Mouse (Mus musculus) liver, embryonic 13.5 days (tissue): ENCODE results near the gene Cgnl1. TPM values are rescaled to one million over a fixed set of nuclear protein-coding genes. Genes with fewer than 3 reads are reported as not detected.
A peak's percentile ranks its signal among the peaks of the same experiment; 100 is the strongest.

Experiments used
- ATAC-seq: fragments of 200-750 bp; cut with Nextera tagmentation; 2 replicates; pipeline ENCODE4 v1.8.0; 2017; ENCODE audit warnings: low read depth, mild to moderate bottlenecking, moderate number of reproducible peaks, moderate library complexity
- DNase-seq: peaks from one replicate; pipeline ENCODE4 v3.0.0; 2022
- H3K27ac ChIP-seq: fragments of 300-500 bp; sonication (generic); 2 replicates; pipeline ENCODE4 v1.5.1; 2015; ENCODE audit warnings: moderate library complexity, mild to moderate bottlenecking, inconsistent platforms
- H3K27me3 ChIP-seq: fragments of 300-500 bp; sonication (generic); 2 replicates; pipeline ENCODE4 v1.6.1; 2015; ENCODE audit warnings: mild to moderate bottlenecking, inconsistent platforms
- H3K36me3 ChIP-seq: fragments of 300-500 bp; sonication (generic); 2 replicates; pipeline ENCODE4 v1.6.1; 2015; ENCODE audit warnings: mild to moderate bottlenecking, inconsistent platforms
- H3K4me1 ChIP-seq: fragments of 300-500 bp; sonication (generic); replicated peaks from 2 replicates; pipeline ENCODE4 v1.6.1; 2015; ENCODE audit warnings: inconsistent platforms
- H3K4me2 ChIP-seq: fragments of 300-500 bp; sonication (generic); 2 replicates; pipeline ENCODE4 v1.6.1; 2015; ENCODE audit warnings: inconsistent platforms, mild to moderate bottlenecking, moderate library complexity
- H3K4me3 ChIP-seq: fragments of 300-500 bp; sonication (generic); replicated peaks from 2 replicates; pipeline ENCODE4 v1.5.1; 2015; ENCODE audit warnings: mild to moderate bottlenecking, inconsistent platforms
- H3K9ac ChIP-seq: fragments of 300-500 bp; sonication (generic); 2 replicates; pipeline ENCODE4 v1.6.1; 2015; ENCODE audit warnings: mild to moderate bottlenecking, inconsistent platforms
- H3K9me3 ChIP-seq: fragments of 300-500 bp; sonication (generic); replicated peaks from 2 replicates; pipeline ENCODE4 v1.6.1; 2016; ENCODE audit warnings: inconsistent platforms
- WGBS: fragments of 180-500 bp; shearing (Covaris S2); methylation state at CpG from one replicate; pipeline ENCODE4 v1.1.7; 2015; ENCODE audit not compliant: insufficient replicate concordance; 5-methylcytosine and 5-hydroxymethylcytosine counted together
- polyA plus RNA-seq: library from polyadenylated mRNA; unstranded; fragments of >200 nt; fragmentation: Nextera tagmentation; extraction: Ambion mirVana; gene quantifications from 2 replicates; pipeline ENCODE4 v1.2.1, GENCODE M21; 2015

Gene Cgnl1
- polyA plus RNA-seq, 1 experiment from 2014 or later: 1.9 TPM

DNA sequence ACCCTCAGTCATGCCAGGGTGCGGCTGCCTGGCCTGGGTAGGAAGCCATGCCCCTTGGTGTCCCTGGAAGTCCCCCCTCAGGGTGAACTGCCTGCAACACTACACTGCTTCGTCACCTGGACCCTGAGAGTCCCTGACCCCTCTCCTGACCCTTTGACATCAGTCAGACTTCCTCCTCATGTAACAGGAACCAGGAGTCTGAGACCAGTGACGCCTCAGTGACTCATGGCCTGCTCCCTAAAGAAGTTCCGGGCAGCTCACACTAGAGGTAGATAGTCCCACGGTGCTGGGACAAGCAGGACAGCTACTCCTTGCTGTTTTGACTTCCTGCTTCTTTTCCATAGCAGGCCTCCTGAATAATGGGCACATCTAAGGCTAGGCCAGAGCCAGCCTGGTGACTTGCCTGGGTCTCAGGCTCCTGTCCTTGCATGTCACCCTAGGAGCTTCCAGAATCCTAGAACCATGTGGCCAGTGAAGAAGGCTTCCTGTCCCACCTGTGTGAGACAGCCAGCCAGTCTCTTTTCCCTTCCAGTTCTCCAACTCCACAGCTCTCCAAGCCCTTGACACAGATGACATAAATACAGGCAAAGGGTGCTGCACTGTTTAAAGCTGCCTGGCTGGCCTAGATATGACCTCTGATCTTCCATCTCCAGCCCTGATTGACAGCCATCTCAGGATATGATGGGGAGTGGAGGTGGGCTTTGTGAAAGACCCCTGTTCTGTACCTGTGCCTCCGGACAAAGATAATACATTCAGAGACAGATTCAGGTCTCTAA, 34.4 kb upstream of the Cgnl1 start:
- no peak overlapping the region for H3K4me3 ChIP-seq
- no peak overlapping the region for H3K4me2 ChIP-seq
- no peak overlapping the region for H3K9ac ChIP-seq
- peaks cover 6% of the 10 kb centered on the region; the same call in 1 of the 2 replicates for H3K27me3 ChIP-seq
- no peak overlapping the region for H3K27ac ChIP-seq
- no peaks in the 10 kb centered on the region for H3K4me1 ChIP-seq
- ATAC-seq (no peak), DNase-seq (no peak)
- WGBS: 58% methylated on average over 6 of the region's 6 CpGs
- no peaks in the 10 kb centered on the region for H3K36me3 ChIP-seq
- H3K9me3 ChIP-seq: no peaks in the 10 kb centered on the region

DNA sequence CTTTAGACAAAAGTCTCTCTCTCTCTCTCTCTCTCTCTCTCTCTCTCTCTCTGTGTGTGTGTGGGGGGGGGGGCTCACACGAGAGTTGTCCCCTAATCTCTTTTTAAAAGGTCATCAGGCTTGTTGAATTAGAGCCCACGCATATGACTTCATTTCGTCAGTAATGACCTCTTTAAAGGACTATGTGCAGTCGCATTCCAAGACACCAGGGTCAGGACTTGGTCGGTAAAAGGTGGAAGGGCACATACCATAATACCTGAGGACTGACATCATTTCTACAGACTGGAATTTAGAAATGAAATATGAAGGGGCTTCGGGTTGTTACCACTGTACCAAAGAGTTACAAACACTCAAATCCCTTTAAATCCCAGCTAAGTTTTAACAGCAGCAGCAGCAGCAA, 32.7 kb upstream of the Cgnl1 start:
- Histone ChIP-seq H3K27me3 (peaks cover 6% of the 10 kb centered on the region; the same call in 1 of the 2 replicates), H3K4me3 (no peak overlapping the region), H3K27ac (no peak overlapping the region), H3K4me2 (no peak overlapping the region), H3K4me1 (no peaks in the 10 kb centered on the region), H3K9ac (no peak overlapping the region), H3K36me3 (no peaks in the 10 kb centered on the region), H3K9me3 (no peaks in the 10 kb centered on the region)
- ATAC-seq: no peak
- 42% methylated on average over 6 of the region's 6 CpGs for WGBS
- no peak for DNase-seq

DNA sequence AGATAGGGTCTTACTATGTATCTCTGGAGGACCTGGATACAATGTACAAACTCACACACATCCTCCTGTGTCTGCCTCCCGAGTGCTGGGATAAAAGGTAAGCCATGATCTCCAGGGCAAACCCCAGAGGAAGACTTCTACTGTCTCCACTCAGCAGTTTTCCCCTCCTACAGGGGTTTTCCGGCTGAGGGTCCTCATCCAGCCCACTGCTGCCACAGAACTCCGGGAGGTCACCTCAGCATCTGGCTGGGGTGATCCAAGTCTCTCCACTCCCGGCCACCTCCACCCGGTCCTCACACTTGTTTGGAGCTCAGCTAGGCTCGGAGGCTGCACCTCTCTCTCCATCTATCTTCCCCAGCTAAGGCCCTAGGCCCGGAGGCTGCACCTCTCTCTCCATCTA, 31.9 kb upstream of the Cgnl1 start:
- Histone ChIP-seq H3K36me3 (no peaks in the 10 kb centered on the region), H3K4me1 (no peaks in the 10 kb centered on the region), H3K4me2 (no peak overlapping the region), H3K27me3 (peaks cover 3% of the 10 kb centered on the region; the same call in 1 of the 2 replicates), H3K27ac (no peak overlapping the region), H3K9ac (no peak overlapping the region), H3K4me3 (no peak overlapping the region), H3K9me3 (no peaks in the 10 kb centered on the region)
- WGBS: 57% methylated on average over 7 of the region's 7 CpGs
- ATAC-seq: no peak
- no peak for DNase-seq

DNA sequence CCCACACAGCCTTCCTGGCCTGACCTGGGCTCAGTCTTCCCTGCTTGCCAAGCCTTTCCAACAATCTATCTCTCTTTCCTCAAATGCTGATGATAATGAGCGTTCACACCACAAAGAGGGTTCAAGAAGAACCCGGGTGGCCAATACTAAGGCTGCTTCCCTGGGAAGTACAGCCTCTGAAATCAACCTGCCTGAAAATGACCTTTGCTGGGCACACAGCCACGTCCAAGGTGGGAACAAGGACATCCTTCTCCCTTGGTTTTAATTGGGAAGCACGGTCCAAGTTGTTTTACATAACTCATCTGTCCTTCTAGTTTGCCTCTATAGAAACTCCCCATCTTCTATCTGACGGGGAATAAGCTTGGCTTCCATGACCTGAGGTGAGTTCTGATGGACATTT, 28.2 kb upstream of the Cgnl1 start:
- no peak overlapping the region for H3K27ac ChIP-seq
- H3K4me2 ChIP-seq: no peak overlapping the region
- peaks cover 3% of the 10 kb centered on the region; the same call in 1 of the 2 replicates for H3K27me3 ChIP-seq
- no peak overlapping the region for H3K4me3 ChIP-seq
- H3K9me3 ChIP-seq: no peaks in the 10 kb centered on the region
- no peaks in the 10 kb centered on the region for H3K36me3 ChIP-seq
- H3K4me1 ChIP-seq: no peaks in the 10 kb centered on the region
- DNase-seq (no peak), ATAC-seq (no peak)
- 58% methylated on average over 5 of the region's 5 CpGs for WGBS
- no peak overlapping the region for H3K9ac ChIP-seq

DNA sequence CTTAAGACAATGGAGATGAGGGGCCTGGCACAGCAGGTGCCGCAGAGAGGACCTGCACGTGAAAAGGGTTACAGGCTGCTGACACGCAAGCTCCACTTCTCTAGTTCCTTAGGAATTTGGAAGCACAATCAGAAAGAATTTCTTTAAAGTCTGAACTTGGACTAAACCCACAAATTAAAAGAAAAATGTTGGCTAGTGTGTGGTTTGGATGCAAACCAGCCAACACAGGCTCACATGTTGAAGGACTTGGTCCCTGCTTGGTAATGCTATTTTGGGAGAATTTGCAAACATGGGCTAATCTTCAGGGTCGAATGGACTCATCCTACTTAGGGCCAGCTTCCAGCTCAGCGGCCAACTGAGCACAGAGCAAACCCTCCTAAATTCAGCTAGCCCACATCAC, 26.8 kb upstream of the Cgnl1 start:
- Histone ChIP-seq H3K4me2 (no peak overlapping the region), H3K4me3 (no peak overlapping the region), H3K27ac (no peak overlapping the region), H3K27me3 (peaks cover 3% of the 10 kb centered on the region; the same call in 1 of the 2 replicates), H3K9ac (no peak overlapping the region), H3K9me3 (no peaks in the 10 kb centered on the region), H3K4me1 (no peaks in the 10 kb centered on the region), H3K36me3 (no peaks in the 10 kb centered on the region)
- 67% methylated on average over 5 of the region's 5 CpGs for WGBS
- ATAC-seq: no peak
- no peak for DNase-seq

DNA sequence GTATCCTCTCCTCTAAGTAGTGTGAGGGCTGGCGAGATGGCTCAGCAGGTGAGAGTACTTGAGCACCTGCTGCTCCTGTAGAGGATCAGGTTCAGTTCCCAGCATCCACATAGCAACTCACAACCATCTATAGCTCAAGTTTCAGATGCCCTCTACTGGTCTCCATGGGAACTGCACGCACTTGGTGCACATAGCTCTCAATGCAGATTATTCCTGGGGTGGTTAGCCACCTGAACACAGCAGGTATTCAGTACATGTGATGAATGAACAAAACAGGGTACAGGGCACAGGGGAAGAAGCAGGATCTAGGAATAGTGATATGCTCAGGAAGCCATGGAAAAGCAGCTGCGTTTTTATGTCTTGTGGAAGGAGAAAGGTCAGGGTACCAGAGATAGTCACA, 6.0 kb upstream of the Cgnl1 start:
- ATAC-seq (no peak), DNase-seq (no peak)
- Histone ChIP-seq H3K9me3 (peaks cover 6% of the 10 kb centered on the region; the same call in 1 of the 2 replicates), H3K9ac (no peak overlapping the region), H3K4me3 (no peak overlapping the region), H3K27ac (no peak overlapping the region), H3K36me3 (no peaks in the 10 kb centered on the region), H3K27me3 (no peaks in the 10 kb centered on the region; the same call in 1 of the 2 replicates), H3K4me1 (peaks cover 5% of the 10 kb centered on the region; the same call in 1 of the 2 replicates), H3K4me2 (no peak overlapping the region)
- 65% methylated on average over 3 of the region's 3 CpGs for WGBS

DNA sequence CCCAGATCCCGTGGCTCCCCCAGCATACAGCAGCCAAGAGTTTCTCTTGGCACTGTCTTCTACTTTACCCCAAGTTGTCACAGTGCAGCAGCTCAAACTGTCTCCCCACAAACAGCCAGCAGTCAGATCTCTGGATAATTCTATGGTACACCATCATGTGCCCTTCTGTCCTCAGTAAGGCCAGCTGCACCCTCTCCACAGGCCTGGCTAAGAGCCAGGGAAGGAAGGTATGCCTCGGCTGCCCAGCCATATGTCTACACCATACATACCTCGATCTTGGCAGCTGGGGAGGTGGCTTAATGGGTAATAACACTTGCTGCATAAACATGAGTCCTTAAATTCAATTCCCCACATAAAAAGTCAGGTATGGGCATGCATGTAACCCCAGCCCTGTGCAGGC, 4.9 kb upstream of the Cgnl1 start:
- ATAC-seq: no peak
- Histone ChIP-seq H3K4me2 (no peak overlapping the region), H3K9ac (no peak overlapping the region), H3K36me3 (no peaks in the 10 kb centered on the region), H3K27ac (no peak overlapping the region), H3K4me3 (no peak overlapping the region), H3K9me3 (peaks cover 6% of the 10 kb centered on the region; the same call in 1 of the 2 replicates), H3K4me1 (peaks cover 5% of the 10 kb centered on the region; the same call in 1 of the 2 replicates), H3K27me3 (peaks cover 7% of the 10 kb centered on the region)
- 59% methylated on average over 3 of the region's 3 CpGs for WGBS
- DNase-seq: no peak

DNA sequence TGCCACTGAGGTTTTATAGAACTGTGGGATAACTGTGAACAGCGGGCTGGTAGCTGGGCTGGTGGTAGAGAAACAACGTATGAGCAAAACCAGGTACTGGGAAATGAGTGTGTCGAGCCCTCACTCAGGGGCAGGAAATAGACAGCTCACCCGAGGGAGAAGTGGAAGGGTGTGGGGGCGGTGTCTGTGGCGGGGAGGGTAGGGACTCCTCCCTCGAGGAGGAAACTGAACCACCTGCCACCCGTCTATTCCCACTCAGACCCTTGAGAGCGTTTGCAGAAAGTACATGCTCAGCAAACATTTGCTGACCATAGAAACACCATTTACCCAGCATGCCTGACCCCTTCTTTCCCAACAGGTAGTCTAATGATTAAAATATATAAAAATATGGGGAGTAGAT, 2.2 kb upstream of the Cgnl1 start:
- H3K9me3 ChIP-seq: peaks cover 6% of the 10 kb centered on the region; the same call in 1 of the 2 replicates
- no peaks in the 10 kb centered on the region for H3K36me3 ChIP-seq
- DNase-seq: no peak
- H3K27me3 ChIP-seq: peaks cover 30% of the 10 kb centered on the region
- H3K9ac ChIP-seq: no peak overlapping the region
- 15% methylated on average over 9 of the region's 9 CpGs for WGBS
- peaks cover 8% of the 10 kb centered on the region; the same call in 1 of the 2 replicates for H3K4me1 ChIP-seq
- no peak for ATAC-seq
- no peak overlapping the region for H3K4me3 ChIP-seq
- H3K27ac ChIP-seq: no peak overlapping the region
- no peak overlapping the region for H3K4me2 ChIP-seq

DNA sequence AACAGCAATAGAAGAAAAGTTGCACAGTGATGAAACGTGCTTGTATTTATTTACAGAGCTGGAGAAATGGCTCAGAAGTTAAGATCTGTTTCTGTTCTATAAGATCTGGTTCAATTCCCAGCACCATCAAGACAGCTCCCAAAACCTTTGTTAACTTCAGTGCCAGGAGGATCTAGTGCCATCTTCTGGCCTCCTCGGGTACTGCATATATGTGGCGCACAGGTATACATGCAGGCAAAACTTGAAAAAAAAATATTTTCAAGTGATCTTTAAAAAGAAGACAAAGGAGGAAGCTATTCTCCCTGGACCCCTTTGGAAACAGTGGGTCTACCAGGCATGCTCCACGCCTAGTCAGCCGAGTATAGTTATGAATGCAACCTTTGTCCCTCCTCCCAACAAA, 936 bp upstream of the Cgnl1 start:
- H3K4me1 ChIP-seq: peaks cover 8% of the 10 kb centered on the region; the same call in 1 of the 2 replicates
- peaks cover 33% of the 10 kb centered on the region for H3K27me3 ChIP-seq
- DNase-seq: peak; percentile 23
- H3K4me2 ChIP-seq: no peak overlapping the region
- H3K36me3 ChIP-seq: no peaks in the 10 kb centered on the region
- H3K4me3 ChIP-seq: no peak overlapping the region
- no peak for ATAC-seq
- no peak overlapping the region for H3K27ac ChIP-seq
- WGBS: 53% methylated on average over 5 of the region's 5 CpGs
- H3K9ac ChIP-seq: no peak overlapping the region
- H3K9me3 ChIP-seq: peaks cover 3% of the 10 kb centered on the region; the same call in 1 of the 2 replicates

DNA sequence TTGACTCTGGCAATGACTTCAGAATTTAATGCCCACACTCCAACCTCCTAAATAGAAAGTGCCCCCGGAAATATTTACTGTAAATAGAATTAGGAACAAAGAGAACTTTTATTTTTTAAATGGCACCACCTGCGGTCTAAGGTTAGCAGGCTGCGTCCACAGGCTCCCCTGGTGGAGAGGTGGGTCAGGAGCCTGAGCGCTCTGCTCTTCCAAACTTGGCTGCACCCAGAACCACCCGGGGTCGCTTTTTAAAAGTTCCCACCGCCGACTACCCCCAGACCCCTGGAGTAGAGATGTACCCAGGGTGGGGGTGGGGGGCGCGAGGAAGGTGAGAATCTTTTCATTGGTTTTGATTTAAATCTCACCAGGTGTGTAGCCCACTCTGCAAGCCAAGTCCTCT, 918 bp downstream of the Cgnl1 start:
- WGBS: 7% methylated on average over 10 of the region's 10 CpGs
- Histone ChIP-seq H3K9ac (no peak overlapping the region), H3K4me1 (peaks cover 8% of the 10 kb centered on the region; the same call in 1 of the 2 replicates), H3K27ac (no peak overlapping the region), H3K4me3 (peak overlapping the region; percentile 58), H3K9me3 (no peaks in the 10 kb centered on the region), H3K27me3 (peaks cover 33% of the 10 kb centered on the region), H3K4me2 (peak overlapping the region; percentile 67), H3K36me3 (no peaks in the 10 kb centered on the region)
- ATAC-seq (no peak), DNase-seq (no peak)

DNA sequence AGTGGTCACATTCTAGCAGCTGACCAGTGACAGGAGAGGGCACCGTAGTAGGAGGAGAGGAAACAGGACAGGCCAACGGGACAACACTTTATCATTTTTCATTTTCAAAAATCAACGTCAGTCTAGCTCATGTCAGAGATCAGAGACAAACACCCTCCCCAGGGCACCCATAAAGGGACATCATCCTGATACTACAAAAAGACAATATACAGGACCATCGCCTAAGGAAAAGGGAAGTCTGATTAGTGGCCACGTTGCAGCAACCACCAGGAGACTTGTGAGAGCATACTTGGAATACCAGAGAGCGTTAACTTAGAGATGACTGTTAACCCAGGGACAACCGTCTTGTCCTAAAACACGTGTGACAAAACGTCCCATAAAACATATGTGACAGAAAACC, 1.7 kb downstream of the Cgnl1 start:
- no peak overlapping the region for H3K4me3 ChIP-seq
- ATAC-seq: no peak

DNA sequence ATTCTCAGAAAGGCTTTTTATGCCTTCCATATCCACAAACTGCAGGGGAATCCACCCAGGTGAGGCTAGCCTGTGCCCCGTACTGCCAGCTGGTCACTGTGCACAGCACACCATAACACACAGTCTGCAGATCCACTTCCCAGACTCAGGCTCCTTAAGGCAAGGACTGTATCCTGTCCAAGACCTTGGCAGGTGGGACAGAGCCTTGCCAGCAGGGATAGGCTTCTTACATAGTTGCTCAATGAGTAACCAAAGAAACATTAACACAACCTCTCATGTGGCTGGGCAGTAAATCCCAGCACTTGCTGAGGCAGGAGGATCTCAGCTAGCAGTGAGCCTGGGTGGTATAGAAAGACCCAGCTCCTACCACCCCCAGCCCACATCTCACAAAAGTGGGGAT, 3.3 kb downstream of the Cgnl1 start:
- Histone ChIP-seq H3K4me3 (no peak overlapping the region), H3K36me3 (no peaks in the 10 kb centered on the region), H3K4me2 (no peak overlapping the region), H3K27me3 (peaks cover 33% of the 10 kb centered on the region), H3K4me1 (peaks cover 3% of the 10 kb centered on the region; the same call in 1 of the 2 replicates), H3K27ac (no peak overlapping the region), H3K9ac (no peak overlapping the region), H3K9me3 (no peaks in the 10 kb centered on the region)
- WGBS: 75% methylated on average over 1 of the region's 1 CpGs
- ATAC-seq (no peak), DNase-seq (no peak)

More for the DNA sequence above, 1.7 kb downstream of the Cgnl1 start:
- H3K4me2 ChIP-seq: peak overlapping the region; percentile 67
- no peak overlapping the region for H3K9ac ChIP-seq
- WGBS: 23% methylated on average over 9 of the region's 9 CpGs
- H3K36me3 ChIP-seq: no peaks in the 10 kb centered on the region
- peaks cover 8% of the 10 kb centered on the region; the same call in 1 of the 2 replicates for H3K4me1 ChIP-seq
- H3K27ac ChIP-seq: no peak overlapping the region
- H3K27me3 ChIP-seq: peaks cover 33% of the 10 kb centered on the region
- DNase-seq: no peak
- H3K9me3 ChIP-seq: no peaks in the 10 kb centered on the region
